Mouse (Mus musculus): ENCODE measurements at regions not wholly inside any gene's neighbourhood (a gene's known extent, or its start where the extent isn't known, plus 50 kb on each side); places are given as distances from the start of the nearest gene placed in this dataset.

GRCm38 (mm10) chr8:10882381-10882780 is 125.9 kb downstream of the Irs2 start:
- TF ChIP-seq CTCF (IDR thresholded peaks at IDR 0.05; ENCODE audit: low read depth) = no peak
- no peak for TF ChIP-seq EP300 (IDR thresholded peaks at IDR 0.05; ENCODE audit: low read depth)
